In genomic region chr16:80398118-80398517, GRCm38 (mm10) we compare ENCODE assay signal across 31 mouse cellular contexts.
"Had no signal": no experiment of that assay in that cellular context is flagged by ENCODE, and none has a peak within 500 bp of the region (broad histone marks: within the 10 kb centered on the region; RNA-seq: fewer than 3 reads in every experiment).

No protein-coding gene starts in this region.

- H3K27me3 ChIP-seq: limb, embryonic 12.5 days; limb, embryonic 13.5 days; limb, embryonic 15.5 days; liver, embryonic 12.5 days; liver, embryonic 13.5 days; liver, embryonic 15.5 days; lung, embryonic 15.5 days; megakaryocyte, embryonic 14.5 days; midbrain, embryonic 12.5 days; midbrain, embryonic 13.5 days; midbrain, embryonic 15.5 days had no signal

- H3K9me3 ChIP-seq: limb, embryonic 10.5 days; limb, embryonic 12.5 days; limb, embryonic 13.5 days; limb, embryonic 15.5 days; liver, embryonic 12.5 days; liver, embryonic 13.5 days; liver, embryonic 15.5 days; lung, embryonic 15.5 days; megakaryocyte, embryonic 14.5 days; midbrain, embryonic 10.5 days; midbrain, embryonic 12.5 days; midbrain, embryonic 13.5 days; midbrain, embryonic 15.5 days had no signal

- H3K36me3 ChIP-seq: limb, embryonic 10.5 days; limb, embryonic 12.5 days; limb, embryonic 13.5 days; limb, embryonic 15.5 days; liver, embryonic 12.5 days; liver, embryonic 13.5 days; liver, embryonic 15.5 days; lung, embryonic 15.5 days; midbrain, embryonic 10.5 days; midbrain, embryonic 12.5 days; midbrain, embryonic 13.5 days; midbrain, embryonic 15.5 days had no signal

- H3K4me1 ChIP-seq: limb, embryonic 10.5 days; limb, embryonic 12.5 days; limb, embryonic 13.5 days; limb, embryonic 15.5 days; liver, embryonic 12.5 days; liver, embryonic 13.5 days; liver, embryonic 15.5 days; lung, embryonic 15.5 days; megakaryocyte, embryonic 14.5 days; midbrain, embryonic 10.5 days; midbrain, embryonic 12.5 days; midbrain, embryonic 13.5 days; midbrain, embryonic 15.5 days had no signal

- H3K9ac ChIP-seq: limb, embryonic 12.5 days; limb, embryonic 13.5 days; limb, embryonic 15.5 days; liver, embryonic 12.5 days; liver, embryonic 13.5 days; liver, embryonic 14.5 days; liver, embryonic 15.5 days; liver, postnatal 0 days; lung, embryonic 14.5 days; lung, embryonic 15.5 days; midbrain, embryonic 12.5 days; midbrain, embryonic 13.5 days; midbrain, embryonic 15.5 days had no signal

- ATAC-seq: liver, embryonic 12.5 days; liver, postnatal 0 days; lung, postnatal 0 days; midbrain, embryonic 13.5 days; midbrain, embryonic 15.5 days; midbrain, embryonic 16.5 days had no signal

- DNase-seq: left cerebral cortex, postnatal 4 days; liver; liver, embryonic 13.5 days; liver, postnatal 0 days; lung, adult 18-20 months; lung, adult 2 months; lung, embryonic 14.5 days; lung, postnatal 10 days; lung, postnatal 14 days; lung, postnatal 36 days; lung, postnatal 4 days; midbrain, embryonic 14.5 days had no signal

- H3K4me3 ChIP-seq: limb, embryonic 10.5 days; limb, embryonic 12.5 days; limb, embryonic 13.5 days; limb, embryonic 15.5 days; liver, embryonic 12.5 days; liver, embryonic 13.5 days; liver, embryonic 15.5 days; lung, embryonic 15.5 days; megakaryocyte, embryonic 14.5 days; midbrain, embryonic 10.5 days; midbrain, embryonic 12.5 days; midbrain, embryonic 13.5 days; midbrain, embryonic 15.5 days; myocyte had no signal

- H3K27ac ChIP-seq: limb, embryonic 10.5 days; limb, embryonic 12.5 days; limb, embryonic 13.5 days; limb, embryonic 15.5 days; liver, embryonic 12.5 days; liver, embryonic 13.5 days; liver, embryonic 14.5 days; liver, embryonic 15.5 days; lung, embryonic 15.5 days; macrophage; midbrain, embryonic 10.5 days; midbrain, embryonic 12.5 days; midbrain, embryonic 13.5 days; midbrain, embryonic 15.5 days had no signal

- H3K4me2 ChIP-seq: limb, embryonic 12.5 days; limb, embryonic 13.5 days; limb, embryonic 15.5 days; liver, embryonic 11.5 days; liver, embryonic 12.5 days; liver, embryonic 13.5 days; liver, embryonic 15.5 days; lung, embryonic 14.5 days; lung, embryonic 15.5 days; midbrain, embryonic 11.5 days; midbrain, embryonic 12.5 days; midbrain, embryonic 13.5 days; midbrain, embryonic 15.5 days had no signal
